Mouse (Mus musculus) liver, adult 2 months (tissue): ENCODE measurements around the gene Gm21969. TPM values are rescaled to one million over a fixed set of nuclear protein-coding genes. Genes with fewer than 3 reads are reported as not detected.

Experiments
- DNase-seq: peaks from one replicate; pipeline ENCODE4 v3.0.0-alpha.2; 2011; ENCODE audit warnings: low read depth, low spot score; ENCODE audit errors: extremely low read depth
- H3K27ac ChIP-seq: fragments of 200-500 bp; replicated peaks from 2 replicates; pipeline ENCODE4 v1.5.1; 2012; ENCODE audit warnings: low read depth, mild to moderate bottlenecking, control low read depth, inconsistent platforms, low read length; ENCODE audit not compliant: insufficient read depth
- H3K27me3 ChIP-seq: fragments of 200-500 bp; 2 replicates; pipeline ENCODE4 v1.6.1; 2012; ENCODE audit warnings: mild to moderate bottlenecking, moderate library complexity, low read length, inconsistent platforms; ENCODE audit not compliant: control insufficient read depth, insufficient read depth
- H3K36me3 ChIP-seq: fragments of 200-500 bp; 2 replicates; pipeline ENCODE4 v1.6.1; 2012; ENCODE audit warnings: low read length, inconsistent platforms; ENCODE audit not compliant: control insufficient read depth, insufficient read depth
- H3K4me1 ChIP-seq: fragments of 200-500 bp; 2 replicates; pipeline ENCODE4 v1.6.1; 2011; ENCODE audit warnings: low read length; ENCODE audit not compliant: control insufficient read depth, insufficient read depth
- H3K4me3 ChIP-seq: fragments of 200-500 bp; 2 replicates; pipeline ENCODE4 v1.5.1; 2011; ENCODE audit warnings: low read depth, mild to moderate bottlenecking, control low read depth, low read length, moderate library complexity; ENCODE audit not compliant: insufficient read depth
- H3K79me2 ChIP-seq: fragments of 200-500 bp; 2 replicates; pipeline ENCODE4 v1.6.1; 2012; ENCODE audit warnings: inconsistent platforms, mild to moderate bottlenecking, low read length, moderate library complexity; ENCODE audit not compliant: control insufficient read depth, insufficient read depth
- H3K9ac ChIP-seq: fragments of 200-500 bp; 2 replicates; pipeline ENCODE4 v1.6.1; 2012; ENCODE audit warnings: low read depth, mild to moderate bottlenecking, control low read depth, inconsistent platforms, low read length
- CTCF ChIP-seq: fragments of 200-500 bp; IDR thresholded peaks from 2 replicates; pipeline ENCODE4 v1.5.1; 2011; ENCODE audit warnings: low read depth, low read length, control low read depth
- POLR2A ChIP-seq: fragments of 200-500 bp; IDR thresholded peaks from 2 replicates; pipeline ENCODE4 v1.6.1; 2011; ENCODE audit warnings: low read length, control low read depth; ENCODE audit not compliant: insufficient read depth; ENCODE audit errors: extremely low read depth
- WGBS: fragments of 180-500 bp; shearing (Covaris S2); methylation state at CpG from one replicate; pipeline ENCODE4 v1.1.7; 2018; 5-methylcytosine and 5-hydroxymethylcytosine counted together
- polyA plus RNA-seq: library from polyadenylated mRNA; depleted of rRNA; stranded (reverse); fragments of >200 nt; gene quantifications from 2 replicates; pipeline ENCODE4 v1.2.3, GENCODE M21; 2012
- total RNA-seq: library from RNA; depleted of rRNA; stranded (reverse); fragments of >200 nt; gene quantifications from 2 replicates; pipeline ENCODE4 v1.2.3, GENCODE M21; 2014

Gm21969 gene
- total and polyA plus RNA-seq, 2 experiments = 0.09 to 0.11 TPM

- Histone ChIP-seq H3K79me2 (peaks cover 4% of the 10 kb centered on the region; the same call in 1 of the 2 replicates), H3K36me3 (peaks cover 20% of the 10 kb centered on the region), H3K4me3 (peak overlapping the region; percentile 60), H3K4me1 (no peaks in the 10 kb centered on the region; the same call in 1 of the 2 replicates), H3K27ac (peak overlapping the region; percentile 30; the same call in 1 of the 2 replicates), H3K9ac (peak overlapping the region; percentile 27), H3K27me3 (no peaks in the 10 kb centered on the region)
- TF ChIP-seq CTCF = no peak
- TF ChIP-seq POLR2A = no peak
- WGBS = 74% methylated on average over 24 of the region's 24 CpGs
- DNase-seq = peak; percentile 33
These were observed 13.5 kb downstream of the Gm21969 start for GRCm38 (mm10) chr4:139616276-139617000.

GRCm38 (mm10) chr4:139617001-139617364 lies 14.0 kb downstream of the Gm21969 start:
- TF ChIP-seq CTCF = no peak
- TF ChIP-seq POLR2A = no peak
- WGBS = 78% methylated on average over 3 of the region's 3 CpGs
- peaks cover 3% of the 10 kb centered on the region; the same call in 1 of the 2 replicates for H3K4me1 ChIP-seq
- H3K36me3 ChIP-seq = peaks cover 20% of the 10 kb centered on the region
- peaks cover 4% of the 10 kb centered on the region; the same call in 1 of the 2 replicates for H3K79me2 ChIP-seq
- H3K9ac ChIP-seq = no peak overlapping the region
- H3K27ac ChIP-seq = no peak overlapping the region
- no peaks in the 10 kb centered on the region for H3K27me3 ChIP-seq
- H3K4me3 ChIP-seq = no peak overlapping the region
- DNase-seq = no peak

- peak; percentile 69 for DNase-seq
- Histone ChIP-seq H3K79me2 (peaks cover 2% of the 10 kb centered on the region; the same call in 1 of the 2 replicates), H3K4me1 (peaks cover 3% of the 10 kb centered on the region; the same call in 1 of the 2 replicates), H3K36me3 (peaks cover 5% of the 10 kb centered on the region; the same call in 1 of the 2 replicates), H3K27me3 (no peaks in the 10 kb centered on the region), H3K27ac (no peak overlapping the region), H3K9ac (no peak overlapping the region), H3K4me3 (no peak overlapping the region)
- TF ChIP-seq POLR2A (no peak), CTCF (no peak)
- 71% methylated on average over 6 of the region's 6 CpGs for WGBS
These were observed 16.8 kb downstream of the Gm21969 start for GRCm38 (mm10) chr4:139619765-139620164.

GRCm38 (mm10) chr4:139622373-139623282 lies 19.6 kb downstream of the Gm21969 start, which contains the start of gene Aldh4a1:
TSS of gene Aldh4a1 (plus strand) at chr4:139622866.
- Histone ChIP-seq H3K27me3 (no peaks in the 10 kb centered on the region), H3K27ac (peak within 1 kb of the TSS; percentile 87), H3K4me3 (peak within 1 kb of the TSS; percentile 85), H3K79me2 (peaks cover 15% of the 10 kb centered on the region; the same call in 1 of the 2 replicates), H3K9ac (peak within 1 kb of the TSS; percentile 90), H3K36me3 (no peaks in the 10 kb centered on the region; the same call in 1 of the 2 replicates), H3K4me1 (peaks cover 17% of the 10 kb centered on the region)
- peak; percentile 98 for DNase-seq
- WGBS = under 1% methylated on average over 34 of the region's 38 CpGs
- no peak for TF ChIP-seq CTCF
- peak; percentile 97 for TF ChIP-seq POLR2A

GRCm38 (mm10) chr4:139623434-139624115 lies 20.6 kb downstream of the Gm21969 start:
- peaks cover 24% of the 10 kb centered on the region; the same call in 1 of the 2 replicates for H3K79me2 ChIP-seq
- TF ChIP-seq POLR2A = no peak
- no peak for TF ChIP-seq CTCF
- peak overlapping the region; percentile 90 for H3K9ac ChIP-seq
- 4% methylated on average over 21 of the region's 21 CpGs for WGBS
- DNase-seq = peak; percentile 29
- H3K4me1 ChIP-seq = peaks cover 22% of the 10 kb centered on the region
- H3K4me3 ChIP-seq = peak overlapping the region; percentile 85
- H3K27ac ChIP-seq = peak overlapping the region; percentile 87
- no peaks in the 10 kb centered on the region; the same call in 1 of the 2 replicates for H3K36me3 ChIP-seq
- H3K27me3 ChIP-seq = no peaks in the 10 kb centered on the region
